Mouse (Mus musculus): ENCODE measurements around the gene Nrxn1. TPM values are rescaled to one million over a fixed set of nuclear protein-coding genes. Genes with fewer than 3 reads are reported as not detected.

The Nrxn1 gene
- total and polyA plus RNA-seq, 3 experiments: not detected

DNA sequence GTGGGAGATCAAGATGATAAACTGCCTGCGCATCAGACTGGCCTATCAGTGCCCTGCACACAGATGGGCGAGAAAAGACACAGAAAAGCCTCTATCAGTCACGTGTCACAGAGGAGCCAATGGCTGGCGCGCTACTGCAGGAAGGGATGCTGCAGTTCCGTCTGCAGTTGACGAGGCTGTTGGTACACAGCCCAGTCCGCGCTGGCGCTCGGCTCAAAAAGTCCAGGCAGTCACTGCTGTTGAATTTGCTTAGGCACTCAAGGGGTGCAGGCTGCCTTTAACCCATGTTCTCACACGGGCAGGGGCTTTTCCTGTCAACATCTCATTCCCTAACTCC, 1004.6 kb downstream of the Nrxn1 start:
- Histone ChIP-seq H3K27ac (ENCODE audit: insufficient read depth, low read depth) (no peak overlapping the region), H3K79me2 (replicated peaks; ENCODE audit: control insufficient read depth, extremely low read depth, insufficient read depth, poor library complexity, severe bottlenecking) (no peaks in the 10 kb centered on the region), H3K27me3 (replicated peaks) (no peaks in the 10 kb centered on the region), H3K9me3 (replicated peaks; ENCODE audit: low read length) (peaks cover 37% of the 10 kb centered on the region), H3K4me2 (ENCODE audit: insufficient read depth, low read depth, poor library complexity, severe bottlenecking) (no peak overlapping the region), H3K9ac (ENCODE audit: insufficient read depth, low read depth) (no peak overlapping the region), H3K36me3 (replicated peaks in 1 of 2; ENCODE audit: control insufficient read depth in 1 of 2, insufficient read depth in 1 of 2, low read length in 1 of 2) (no peaks in the 10 kb centered on the region), H3K4me1 (ENCODE audit: control insufficient read depth in 1 of 2, insufficient read depth in 2 of 2) (no peaks in the 10 kb centered on the region), H3K4me3 (replicated peaks in 1 of 3; ENCODE audit: low read depth in 2 of 3, low read length in 2 of 3, poor library complexity in 1 of 3) (no peak overlapping the region)
- dilution Hi-C loops (cut with MboI; ENCODE audit: extremely low pct_ligation_motif_present, extremely low pct_unique_long_range_greater_than_20kb, low sequenced_read_pairs) (no loop called here), in situ Hi-C loops (cut with MboI; ENCODE audit: low pct_ligation_motif_present, low pct_unique_long_range_greater_than_20kb, low sequenced_read_pairs) (no loop called here)
- DNase-seq (ENCODE audit: extremely low read depth): no peak
- TF ChIP-seq CHD1 (IDR thresholded peaks at IDR 0.05; ENCODE audit: low read depth, low read length): no peak
- no peak for TF ChIP-seq JUND (conservative IDR thresholded peaks at IDR 0.05; ENCODE audit: low read depth, low read length)
- no peak for TF ChIP-seq RCOR1 (conservative IDR thresholded peaks at IDR 0.05; ENCODE audit: low read depth, low read length)
- no peak for TF ChIP-seq SMC3 (IDR thresholded peaks at IDR 0.05; ENCODE audit: low read depth, low read length)
- no peak for TF ChIP-seq GABPA (IDR thresholded peaks at IDR 0.05; ENCODE audit: insufficient replicate concordance, low read depth, low read length)
- no peak for TF ChIP-seq HCFC1 (IDR thresholded peaks at IDR 0.05; ENCODE audit: low read depth, low read length)
- no peak for TF ChIP-seq MAZ (IDR thresholded peaks at IDR 0.05; ENCODE audit: low read depth, low read length)
- TF ChIP-seq ELF1 (IDR thresholded peaks at IDR 0.05; ENCODE audit: low read depth, low read length): no peak

DNA sequence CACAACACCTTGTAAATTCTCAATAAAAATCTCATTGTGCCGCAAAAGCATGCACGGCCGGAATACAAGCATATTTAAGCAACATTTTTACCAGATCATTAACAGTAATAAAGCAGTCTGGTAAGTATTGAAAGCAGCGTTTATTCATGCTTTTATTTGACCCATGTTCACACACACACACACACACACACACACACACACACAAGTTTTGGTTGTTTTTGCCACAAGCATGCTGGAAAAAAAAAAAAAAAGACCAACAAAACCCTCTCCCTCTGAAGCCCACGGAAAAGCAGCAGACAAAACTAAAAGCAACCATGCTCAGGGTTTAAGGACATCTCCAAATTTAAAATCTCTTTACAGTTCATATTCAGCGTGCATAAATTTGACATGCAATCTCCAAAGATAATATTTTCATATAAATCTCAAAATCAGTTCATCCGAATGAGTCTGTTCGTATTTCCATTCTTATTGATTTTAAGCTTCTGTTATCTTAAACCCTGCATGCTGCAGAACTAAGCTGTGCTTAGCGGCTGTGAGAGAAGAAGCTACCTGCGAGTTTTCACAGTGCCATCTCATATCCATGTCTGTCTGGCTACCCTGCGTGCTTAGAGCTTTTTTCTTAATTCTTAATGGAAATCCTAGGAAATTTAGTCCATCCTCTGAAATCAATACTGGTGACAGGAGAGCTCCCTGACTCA, 1005.1 kb downstream of the Nrxn1 start:
- no peak overlapping the region for H3K27ac ChIP-seq (ENCODE audit: insufficient read depth, low read depth)
- peaks cover 35% of the 10 kb centered on the region for H3K9me3 ChIP-seq (replicated peaks; ENCODE audit: low read length)
- in situ Hi-C loops (cut with MboI; ENCODE audit: low pct_ligation_motif_present, low pct_unique_long_range_greater_than_20kb, low sequenced_read_pairs) (no loop called here), dilution Hi-C loops (cut with MboI; ENCODE audit: extremely low pct_ligation_motif_present, extremely low pct_unique_long_range_greater_than_20kb, low sequenced_read_pairs) (no loop called here)
- no peak overlapping the region for H3K9ac ChIP-seq (ENCODE audit: insufficient read depth, low read depth)
- H3K27me3 ChIP-seq (replicated peaks): no peaks in the 10 kb centered on the region
- H3K36me3 ChIP-seq (replicated peaks in 1 of 2; ENCODE audit: control insufficient read depth in 1 of 2, insufficient read depth in 1 of 2, low read length in 1 of 2): no peaks in the 10 kb centered on the region
- no peak overlapping the region for H3K4me2 ChIP-seq (ENCODE audit: insufficient read depth, low read depth, poor library complexity, severe bottlenecking)
- no peaks in the 10 kb centered on the region for H3K79me2 ChIP-seq (replicated peaks; ENCODE audit: control insufficient read depth, extremely low read depth, insufficient read depth, poor library complexity, severe bottlenecking)
- H3K4me1 ChIP-seq (ENCODE audit: control insufficient read depth in 1 of 2, insufficient read depth in 2 of 2): no peaks in the 10 kb centered on the region
- no peak for DNase-seq (ENCODE audit: extremely low read depth)
- TF ChIP-seq UBTF (IDR thresholded peaks at IDR 0.05; ENCODE audit: low read depth, low read length): no peak
- no peak for TF ChIP-seq SMC3 (IDR thresholded peaks at IDR 0.05; ENCODE audit: low read depth, low read length)
- TF ChIP-seq ZMIZ1 (IDR thresholded peaks at IDR 0.05; ENCODE audit: low read depth, low read length): no peak
- H3K4me3 ChIP-seq (replicated peaks in 1 of 3; ENCODE audit: low read depth in 2 of 3, low read length in 2 of 3, poor library complexity in 1 of 3): no peak overlapping the region

- H3K27ac ChIP-seq (ENCODE audit: insufficient read depth, low read depth): no peak overlapping the region
- no peaks in the 10 kb centered on the region for H3K79me2 ChIP-seq (replicated peaks; ENCODE audit: control insufficient read depth, extremely low read depth, insufficient read depth, poor library complexity, severe bottlenecking)
- DNase-seq (ENCODE audit: extremely low read depth): no peak
- H3K4me1 ChIP-seq (ENCODE audit: control insufficient read depth in 1 of 2, insufficient read depth in 2 of 2): no peaks in the 10 kb centered on the region
- no peaks in the 10 kb centered on the region for H3K27me3 ChIP-seq (replicated peaks)
- dilution Hi-C loops (cut with MboI; ENCODE audit: extremely low pct_ligation_motif_present, extremely low pct_unique_long_range_greater_than_20kb, low sequenced_read_pairs): no loop called here
- in situ Hi-C loops (cut with MboI; ENCODE audit: low pct_ligation_motif_present, low pct_unique_long_range_greater_than_20kb, low sequenced_read_pairs): no loop called here
- no peak overlapping the region for H3K9ac ChIP-seq (ENCODE audit: insufficient read depth, low read depth)
- H3K36me3 ChIP-seq (replicated peaks in 1 of 2; ENCODE audit: control insufficient read depth in 1 of 2, insufficient read depth in 1 of 2, low read length in 1 of 2): no peaks in the 10 kb centered on the region
- peaks cover 36% of the 10 kb centered on the region for H3K9me3 ChIP-seq (replicated peaks; ENCODE audit: low read length)
- no peak overlapping the region for H3K4me2 ChIP-seq (ENCODE audit: insufficient read depth, low read depth, poor library complexity, severe bottlenecking)
- TF ChIP-seq MAFK (IDR thresholded peaks at IDR 0.05; ENCODE audit: insufficient replicate concordance, low read length) (no peak), ZKSCAN1 (IDR thresholded peaks at IDR 0.05; ENCODE audit: borderline replicate concordance, low read depth, low read length) (no peak), TBP (conservative IDR thresholded peaks at IDR 0.05; ENCODE audit: low read depth, low read length) (no peak), MXI1 (IDR thresholded peaks at IDR 0.05; ENCODE audit: low read depth, low read length) (no peak), KAT2A (IDR thresholded peaks at IDR 0.05; ENCODE audit: insufficient replicate concordance, low read length) (no peak), CHD2 (IDR thresholded peaks at IDR 0.05; ENCODE audit: low read length) (no peak), MYC (IDR thresholded peaks at IDR 0.05; ENCODE audit: low read depth, low read length) (no peak), MEF2A (IDR thresholded peaks at IDR 0.05; ENCODE audit: borderline replicate concordance, low read depth, low read length) (no peak), RAD21 (IDR thresholded peaks at IDR 0.05; ENCODE audit: low read depth, low read length) (no peak), E2F4 (IDR thresholded peaks at IDR 0.05; ENCODE audit: insufficient replicate concordance, low read depth, low read length) (no peak), SMC3 (IDR thresholded peaks at IDR 0.05; ENCODE audit: low read depth, low read length) (no peak), POLR2AphosphoS2 (IDR thresholded peaks at IDR 0.05; ENCODE audit: low read depth, low read length) (no peak), MAZ (IDR thresholded peaks at IDR 0.05; ENCODE audit: low read depth, low read length) (no peak), GABPA (IDR thresholded peaks at IDR 0.05; ENCODE audit: insufficient replicate concordance, low read depth, low read length) (no peak), IRF4 (IDR thresholded peaks at IDR 0.05; ENCODE audit: low read depth, low read length) (no peak), HCFC1 (IDR thresholded peaks at IDR 0.05; ENCODE audit: low read depth, low read length) (no peak)
- no peak overlapping the region for H3K4me3 ChIP-seq (replicated peaks in 1 of 3; ENCODE audit: low read depth in 2 of 3, low read length in 2 of 3, poor library complexity in 1 of 3)
These were observed 1006.0 kb downstream of the Nrxn1 start for GRCm38 (mm10) chr17:90086826-90087225.
